Mouse (Mus musculus) neural tube, embryonic 15.5 days (tissue): ENCODE data around the gene Snrpa. TPM values are rescaled to one million over a fixed set of nuclear protein-coding genes. Genes with fewer than 3 reads are reported as not detected.

Experiments
- ATAC-seq: fragments of 200-750 bp; cut with Nextera tagmentation; 2 replicates; pipeline ENCODE4 v1.8.0; 2017; ENCODE audit warnings: mild to moderate bottlenecking, moderate TSS enrichment, moderate library complexity; ENCODE audit not compliant: low FRiP score
- H3K27ac ChIP-seq: fragments of 300-500 bp; sonication (generic); replicated peaks from 2 replicates; pipeline ENCODE4 v1.5.1; 2015; ENCODE audit warnings: mild to moderate bottlenecking, inconsistent platforms
- H3K27me3 ChIP-seq: fragments of 300-500 bp; sonication (generic); replicated peaks from 2 replicates; pipeline ENCODE4 v1.6.1; 2015; ENCODE audit warnings: inconsistent platforms
- H3K36me3 ChIP-seq: fragments of 300-500 bp; sonication (generic); 2 replicates; pipeline ENCODE4 v1.6.1; 2015; ENCODE audit warnings: inconsistent platforms
- H3K4me1 ChIP-seq: fragments of 300-500 bp; sonication (generic); 2 replicates; pipeline ENCODE4 v1.6.1; 2015; ENCODE audit warnings: inconsistent platforms
- H3K4me2 ChIP-seq: fragments of 300-500 bp; sonication (generic); 2 replicates; pipeline ENCODE4 v1.6.1; 2015; ENCODE audit warnings: inconsistent platforms, mild to moderate bottlenecking, moderate library complexity
- H3K4me3 ChIP-seq: fragments of 300-500 bp; sonication (generic); replicated peaks from 2 replicates; pipeline ENCODE4 v1.5.1; 2015; ENCODE audit warnings: mild to moderate bottlenecking, inconsistent platforms
- H3K9ac ChIP-seq: fragments of 300-500 bp; sonication (generic); replicated peaks from 2 replicates; pipeline ENCODE4 v1.6.1; 2015; ENCODE audit warnings: mild to moderate bottlenecking, inconsistent platforms
- H3K9me3 ChIP-seq: fragments of 300-500 bp; sonication (generic); replicated peaks from 2 replicates; pipeline ENCODE4 v1.6.1; 2016; ENCODE audit warnings: inconsistent platforms
- WGBS: fragments of 180-500 bp; shearing (Covaris S2); methylation state at CpG from one replicate; pipeline ENCODE4 v1.1.7; 2015; ENCODE audit warnings: mixed read lengths; 5-methylcytosine and 5-hydroxymethylcytosine counted together
- polyA plus RNA-seq: library from polyadenylated mRNA; unstranded; fragments of >200 nt; fragmentation: Nextera tagmentation; extraction: Ambion mirVana; gene quantifications from 2 replicates; pipeline ENCODE4 v1.2.1, GENCODE M21; 2015

Snrpa gene
- polyA plus RNA-seq, 1 experiment from 2014 or later, result 176 TPM

- Histone ChIP-seq H3K4me2 (peak within 1 kb of the TSS; percentile 89), H3K27me3 (no peaks in the 10 kb centered on the region), H3K4me3 (peak within 1 kb of the TSS; percentile 87), H3K36me3 (no peaks in the 10 kb centered on the region), H3K27ac (peak within 1 kb of the TSS; percentile 91), H3K9ac (peak within 1 kb of the TSS; percentile 88), H3K9me3 (no peaks in the 10 kb centered on the region), H3K4me1 (peaks cover 58% of the 10 kb centered on the region)
- under 1% methylated on average over 48 of the region's 49 CpGs for WGBS
- ATAC-seq, result peak; percentile 87
Observed at GRCm38 (mm10) chr7:27228281-27228821, 32.3 kb upstream of the Snrpa start, which contains the start of gene Itpkc. Itpkc (minus strand) TSS chr7:27228661.

- H3K9ac ChIP-seq, result peak overlapping the region; percentile 88
- H3K9me3 ChIP-seq, result no peaks in the 10 kb centered on the region
- WGBS, result 6% methylated on average over 10 of the region's 10 CpGs
- H3K27me3 ChIP-seq, result no peaks in the 10 kb centered on the region
- no peaks in the 10 kb centered on the region for H3K36me3 ChIP-seq
- H3K4me1 ChIP-seq, result peaks cover 61% of the 10 kb centered on the region
- H3K27ac ChIP-seq, result peak overlapping the region; percentile 91
- H3K4me3 ChIP-seq, result peak overlapping the region; percentile 87
- H3K4me2 ChIP-seq, result peak overlapping the region; percentile 89
- ATAC-seq, result peak; percentile 1; the same call in 1 of the 2 replicates
Observed at GRCm38 (mm10) chr7:27227676-27228075, 31.6 kb upstream of the Snrpa start.

- peak overlapping the region; percentile 88 for H3K9ac ChIP-seq
Observed at GRCm38 (mm10) chr7:27227276-27227675, 31.2 kb upstream of the Snrpa start.

GRCm38 (mm10) chr7:27224877-27225575 is 29.0 kb upstream of the Snrpa start:
- Histone ChIP-seq H3K4me2 (peak overlapping the region; percentile 89), H3K9me3 (no peaks in the 10 kb centered on the region), H3K4me1 (peaks cover 56% of the 10 kb centered on the region), H3K27ac (no peak overlapping the region), H3K9ac (peak overlapping the region; percentile 88; the same call in 1 of the 2 replicates), H3K4me3 (peak overlapping the region; percentile 87), H3K27me3 (no peaks in the 10 kb centered on the region), H3K36me3 (0 out of 2 replicates have a peak, but pooled peaks cover 10% of the 10 kb centered on the region)
- no peak for ATAC-seq
- 60% methylated on average over 11 of the region's 11 CpGs for WGBS

More at GRCm38 (mm10) chr7:27227276-27227675, 31.2 kb upstream of the Snrpa start:
- H3K36me3 ChIP-seq, result 0 out of 2 replicates have a peak, but pooled peaks cover 2% of the 10 kb centered on the region
- 0 out of 2 replicates have a peak overlapping the region, but pooled peaks have one; percentile 91 for H3K27ac ChIP-seq
- H3K4me2 ChIP-seq, result peak overlapping the region; percentile 89
- no peaks in the 10 kb centered on the region for H3K27me3 ChIP-seq
- WGBS, result 33% methylated on average over 9 of the region's 9 CpGs
- H3K9me3 ChIP-seq, result no peaks in the 10 kb centered on the region
- H3K4me3 ChIP-seq, result peak overlapping the region; percentile 87
- ATAC-seq, result no peak
- H3K4me1 ChIP-seq, result peaks cover 61% of the 10 kb centered on the region

- Histone ChIP-seq H3K27me3 (no peaks in the 10 kb centered on the region), H3K36me3 (peaks cover 26% of the 10 kb centered on the region), H3K4me1 (peaks cover 47% of the 10 kb centered on the region), H3K9me3 (no peaks in the 10 kb centered on the region), H3K4me2 (no peak overlapping the region), H3K4me3 (no peak overlapping the region), H3K9ac (no peak overlapping the region), H3K27ac (no peak overlapping the region)
- WGBS, result 91% methylated on average over 1 of the region's 1 CpGs
- ATAC-seq, result no peak
Observed at GRCm38 (mm10) chr7:27222538-27222937, 26.5 kb upstream of the Snrpa start.

GRCm38 (mm10) chr7:27221939-27222338 is 25.9 kb upstream of the Snrpa start:
- no peak overlapping the region for H3K4me3 ChIP-seq
- H3K36me3 ChIP-seq, result peaks cover 29% of the 10 kb centered on the region
- H3K9me3 ChIP-seq, result no peaks in the 10 kb centered on the region
- no peak for ATAC-seq
- 80% methylated on average over 6 of the region's 6 CpGs for WGBS
- no peak overlapping the region for H3K27ac ChIP-seq
- H3K4me1 ChIP-seq, result peaks cover 41% of the 10 kb centered on the region
- no peak overlapping the region for H3K4me2 ChIP-seq
- H3K27me3 ChIP-seq, result no peaks in the 10 kb centered on the region
- no peak overlapping the region for H3K9ac ChIP-seq

GRCm38 (mm10) chr7:27219937-27220336 is 23.9 kb upstream of the Snrpa start:
- H3K4me1 ChIP-seq, result peaks cover 21% of the 10 kb centered on the region
- no peaks in the 10 kb centered on the region for H3K9me3 ChIP-seq
- peaks cover 45% of the 10 kb centered on the region for H3K36me3 ChIP-seq
- no peaks in the 10 kb centered on the region for H3K27me3 ChIP-seq
- no peak overlapping the region for H3K4me3 ChIP-seq
- no peak for ATAC-seq
- H3K27ac ChIP-seq, result no peak overlapping the region
- no peak overlapping the region for H3K4me2 ChIP-seq
- H3K9ac ChIP-seq, result no peak overlapping the region
- 65% methylated on average over 11 of the region's 11 CpGs for WGBS

GRCm38 (mm10) chr7:27218586-27218985 is 22.5 kb upstream of the Snrpa start:
- H3K9ac ChIP-seq, result no peak overlapping the region
- no peak overlapping the region for H3K4me3 ChIP-seq
- no peak overlapping the region for H3K27ac ChIP-seq
- WGBS, result 83% methylated on average over 7 of the region's 7 CpGs
- no peak for ATAC-seq
- H3K4me2 ChIP-seq, result no peak overlapping the region
- H3K9me3 ChIP-seq, result no peaks in the 10 kb centered on the region
- peaks cover 7% of the 10 kb centered on the region for H3K4me1 ChIP-seq
- peaks cover 57% of the 10 kb centered on the region for H3K36me3 ChIP-seq
- no peaks in the 10 kb centered on the region for H3K27me3 ChIP-seq

GRCm38 (mm10) chr7:27212626-27213025 is 16.6 kb upstream of the Snrpa start:
- WGBS, result 91% methylated on average over 2 of the region's 2 CpGs
- Histone ChIP-seq H3K27ac (no peak overlapping the region), H3K4me2 (no peak overlapping the region), H3K4me3 (no peak overlapping the region), H3K27me3 (no peaks in the 10 kb centered on the region), H3K9ac (no peak overlapping the region), H3K36me3 (peaks cover 88% of the 10 kb centered on the region), H3K4me1 (no peaks in the 10 kb centered on the region), H3K9me3 (no peaks in the 10 kb centered on the region)
- ATAC-seq, result no peak

GRCm38 (mm10) chr7:27203730-27204449 is 7.8 kb upstream of the Snrpa start:
- Histone ChIP-seq H3K9me3 (no peaks in the 10 kb centered on the region), H3K9ac (no peak overlapping the region), H3K4me1 (no peaks in the 10 kb centered on the region), H3K27ac (no peak overlapping the region), H3K27me3 (no peaks in the 10 kb centered on the region), H3K4me2 (no peak overlapping the region), H3K4me3 (no peak overlapping the region), H3K36me3 (peaks cover 58% of the 10 kb centered on the region)
- no peak for ATAC-seq
- WGBS, result 95% methylated on average over 8 of the region's 8 CpGs

- no peak for ATAC-seq
- Histone ChIP-seq H3K4me3 (no peak overlapping the region), H3K9me3 (no peaks in the 10 kb centered on the region), H3K27me3 (no peaks in the 10 kb centered on the region), H3K27ac (no peak overlapping the region), H3K9ac (no peak overlapping the region), H3K4me1 (peaks cover 20% of the 10 kb centered on the region), H3K36me3 (peaks cover 21% of the 10 kb centered on the region), H3K4me2 (no peak overlapping the region)
- 97% methylated on average over 8 of the region's 8 CpGs for WGBS
Observed at GRCm38 (mm10) chr7:27198779-27199178, 2.7 kb upstream of the Snrpa start.
